Mouse (Mus musculus) liver, postnatal 0 days (tissue): ENCODE data around the gene Uap1. TPM values are rescaled to one million over a fixed set of nuclear protein-coding genes. Genes with fewer than 3 reads are reported as not detected.

ENCODE experiments used
- ATAC-seq: fragments of 200-750 bp; cut with Nextera tagmentation; 2 replicates; pipeline ENCODE4 v1.8.0; 2017; ENCODE audit warnings: mild to moderate bottlenecking, moderate library complexity
- DNase-seq: peaks from one replicate; pipeline ENCODE4 v3.0.0-alpha.2; 2016
- H3K27ac ChIP-seq: fragments of 300-500 bp; sonication (generic); 2 replicates; pipeline ENCODE4 v1.5.1; 2014; ENCODE audit warnings: antibody characterized with exemption, moderate library complexity, mild to moderate bottlenecking, low read depth
- H3K27me3 ChIP-seq: fragments of 300-500 bp; sonication (generic); 2 replicates; pipeline ENCODE4 v1.6.1; 2014; ENCODE audit warnings: low read length, control low read depth, mixed read lengths; ENCODE audit not compliant: insufficient read depth
- H3K36me3 ChIP-seq: fragments of 300-500 bp; sonication (generic); replicated peaks from 2 replicates; pipeline ENCODE4 v1.6.1; 2014; ENCODE audit warnings: mild to moderate bottlenecking, control low read depth, low read length, moderate library complexity, mixed read lengths; ENCODE audit not compliant: insufficient read depth
- H3K4me1 ChIP-seq: fragments of 300-500 bp; sonication (generic); 2 replicates; pipeline ENCODE4 v1.6.1; 2014; ENCODE audit warnings: antibody characterized with exemption, mild to moderate bottlenecking, control low read depth; ENCODE audit not compliant: insufficient read depth
- H3K4me2 ChIP-seq: fragments of 300-500 bp; sonication (generic); 2 replicates; pipeline ENCODE4 v1.6.1; 2014; ENCODE audit warnings: low read depth, mild to moderate bottlenecking, low read length, moderate library complexity, mixed read lengths
- H3K4me3 ChIP-seq: fragments of 300-500 bp; sonication (generic); 2 replicates; pipeline ENCODE4 v1.5.1; 2014; ENCODE audit warnings: low read depth, low read length
- H3K9ac ChIP-seq: fragments of 300-500 bp; sonication (generic); replicated peaks from 2 replicates; pipeline ENCODE4 v1.6.1; 2014; ENCODE audit warnings: mild to moderate bottlenecking, moderate library complexity
- H3K9me3 ChIP-seq: fragments of 300-500 bp; sonication (generic); 2 replicates; pipeline ENCODE4 v1.6.1; 2016; ENCODE audit warnings: mild to moderate bottlenecking, control low read depth, low read length, mixed read lengths
- CTCF ChIP-seq: sonication (generic); IDR thresholded peaks from 2 replicates; pipeline ENCODE4 v1.5.1; 2016; ENCODE audit warnings: antibody characterized with exemption, low read depth
- EP300 ChIP-seq: IDR thresholded peaks from 2 replicates; pipeline ENCODE4 v1.6.1; 2016; ENCODE audit warnings: antibody characterized with exemption, low read depth, mild to moderate bottlenecking
- WGBS: fragments of 180-500 bp; shearing (Covaris S2); extraction: QIAGEN DNeasy Blood & Tissue Kit; methylation state at CpG from one replicate; pipeline ENCODE4 v1.1.7; 2014; ENCODE audit not compliant: insufficient replicate concordance; 5-methylcytosine and 5-hydroxymethylcytosine counted together
- polyA plus RNA-seq: library from polyadenylated mRNA; unstranded; fragments of >200 nt; fragmentation: Nextera tagmentation; extraction: Ambion mirVana; gene quantifications from 2 replicates; pipeline ENCODE4 v1.2.1, GENCODE M21; 2015

Uap1 gene
- polyA plus RNA-seq, 1 experiment from 2014 or later: 19.6 TPM

DNA sequence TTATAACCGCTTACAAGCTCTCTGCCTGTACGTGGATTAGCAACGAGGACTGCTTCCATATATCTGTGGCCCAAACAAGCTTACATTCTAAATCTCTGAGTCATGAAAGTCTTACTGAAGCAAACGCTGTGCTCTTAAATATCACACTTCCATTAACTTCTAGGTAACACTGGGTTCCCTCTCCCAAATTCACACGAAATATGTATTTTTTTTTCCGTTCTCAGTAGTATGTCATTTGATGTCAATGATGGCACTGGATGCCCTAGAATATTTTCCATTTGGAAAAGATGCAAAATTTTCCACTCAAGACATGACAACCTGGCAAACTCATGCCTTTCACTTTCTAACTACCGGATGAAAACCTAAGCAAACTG lies 39.6 kb upstream of the Uap1 start:
- peak overlapping the region; percentile 89 for H3K27ac ChIP-seq
- no peaks in the 10 kb centered on the region for H3K9me3 ChIP-seq
- peak overlapping the region; percentile 73 for H3K4me2 ChIP-seq
- H3K27me3 ChIP-seq: no peaks in the 10 kb centered on the region
- TF ChIP-seq EP300 (no peak), CTCF (no peak)
- ATAC-seq: no peak
- DNase-seq: no peak
- 18% methylated on average over 7 of the region's 7 CpGs for WGBS
- H3K4me1 ChIP-seq: peaks cover 10% of the 10 kb centered on the region
- peak overlapping the region; percentile 72 for H3K4me3 ChIP-seq
- peak overlapping the region; percentile 86 for H3K9ac ChIP-seq
- H3K36me3 ChIP-seq: peaks cover 17% of the 10 kb centered on the region

- TF ChIP-seq EP300 (no peak), CTCF (no peak)
- 73% methylated on average over 10 of the region's 10 CpGs for WGBS
- no peak overlapping the region for H3K27ac ChIP-seq
- H3K4me2 ChIP-seq: peak overlapping the region; percentile 48
- DNase-seq: no peak
- H3K36me3 ChIP-seq: peaks cover 25% of the 10 kb centered on the region
- H3K4me3 ChIP-seq: 0 out of 2 replicates have a peak overlapping the region, but pooled peaks have one; percentile 15
- H3K4me1 ChIP-seq: peaks cover 10% of the 10 kb centered on the region
- H3K27me3 ChIP-seq: no peaks in the 10 kb centered on the region
- ATAC-seq: no peak
- 0 out of 2 replicates have a peak overlapping the region, but pooled peaks have one; percentile 7 for H3K9ac ChIP-seq
- H3K9me3 ChIP-seq: no peaks in the 10 kb centered on the region
These were observed 38.6 kb upstream of the Uap1 start for GRCm38 (mm10) chr1:170213181-170213879.

- H3K4me1 ChIP-seq: no peaks in the 10 kb centered on the region
- H3K4me3 ChIP-seq: no peak overlapping the region
- ATAC-seq (no peak), DNase-seq (no peak)
- H3K27ac ChIP-seq: no peak overlapping the region
- 0 out of 2 replicates have a peak, but pooled peaks cover 3% of the 10 kb centered on the region for H3K9me3 ChIP-seq
- H3K36me3 ChIP-seq: peaks cover 62% of the 10 kb centered on the region
- H3K9ac ChIP-seq: no peak overlapping the region
- no peak overlapping the region for H3K4me2 ChIP-seq
- 92% methylated on average over 6 of the region's 6 CpGs for WGBS
- H3K27me3 ChIP-seq: no peaks in the 10 kb centered on the region
- TF ChIP-seq CTCF (no peak), EP300 (no peak)
These were observed 31.6 kb upstream of the Uap1 start for GRCm38 (mm10) chr1:170206395-170206794.

GRCm38 (mm10) chr1:170200379-170200778 lies 25.6 kb upstream of the Uap1 start:
- Histone ChIP-seq H3K9me3 (no peaks in the 10 kb centered on the region), H3K4me1 (no peaks in the 10 kb centered on the region), H3K36me3 (peaks cover 55% of the 10 kb centered on the region), H3K9ac (no peak overlapping the region), H3K4me3 (no peak overlapping the region), H3K27ac (no peak overlapping the region), H3K27me3 (no peaks in the 10 kb centered on the region), H3K4me2 (no peak overlapping the region)
- no peak for ATAC-seq
- TF ChIP-seq EP300: no peak
- peak; percentile 55 for TF ChIP-seq CTCF
- DNase-seq: peak; percentile 22
- 73% methylated on average over 3 of the region's 3 CpGs for WGBS

GRCm38 (mm10) chr1:170196211-170196610 lies 21.5 kb upstream of the Uap1 start:
- ATAC-seq: no peak
- TF ChIP-seq EP300 (peak; percentile 26; the same call in 1 of the 2 replicates), CTCF (no peak)
- H3K9me3 ChIP-seq: no peaks in the 10 kb centered on the region
- WGBS: 75% methylated on average over 8 of the region's 8 CpGs
- no peak overlapping the region for H3K9ac ChIP-seq
- no peak overlapping the region for H3K4me3 ChIP-seq
- no peaks in the 10 kb centered on the region for H3K27me3 ChIP-seq
- no peak overlapping the region for H3K4me2 ChIP-seq
- H3K27ac ChIP-seq: peak overlapping the region; percentile 0; the same call in 1 of the 2 replicates
- no peaks in the 10 kb centered on the region for H3K4me1 ChIP-seq
- DNase-seq: no peak
- peaks cover 69% of the 10 kb centered on the region for H3K36me3 ChIP-seq

GRCm38 (mm10) chr1:170191925-170192324 lies 17.2 kb upstream of the Uap1 start:
- Histone ChIP-seq H3K36me3 (peaks cover 41% of the 10 kb centered on the region), H3K27ac (no peak overlapping the region), H3K9me3 (no peaks in the 10 kb centered on the region), H3K4me1 (no peaks in the 10 kb centered on the region), H3K9ac (no peak overlapping the region), H3K27me3 (no peaks in the 10 kb centered on the region), H3K4me2 (no peak overlapping the region), H3K4me3 (no peak overlapping the region)
- no peak for TF ChIP-seq EP300
- no peak for TF ChIP-seq CTCF
- ATAC-seq (no peak), DNase-seq (no peak)
- 89% methylated on average over 1 of the region's 1 CpGs for WGBS
